Mouse (Mus musculus) 3134 (cell line): ENCODE measurements around the gene Olfr823.
"Not testable (repeated sequence)": the region's sequence is repeated elsewhere in the genome, so short reads cannot be mapped to it uniquely, and the experiment has no call there.

ENCODE experiments used
- DNase-seq: peaks from one replicate; pipeline ENCODE4 v3.0.0-alpha.2; 2011; ENCODE audit warnings: low spot score; ENCODE audit not compliant: insufficient read length; ENCODE audit errors: extremely low read depth

Olfr823 gene

DNA sequence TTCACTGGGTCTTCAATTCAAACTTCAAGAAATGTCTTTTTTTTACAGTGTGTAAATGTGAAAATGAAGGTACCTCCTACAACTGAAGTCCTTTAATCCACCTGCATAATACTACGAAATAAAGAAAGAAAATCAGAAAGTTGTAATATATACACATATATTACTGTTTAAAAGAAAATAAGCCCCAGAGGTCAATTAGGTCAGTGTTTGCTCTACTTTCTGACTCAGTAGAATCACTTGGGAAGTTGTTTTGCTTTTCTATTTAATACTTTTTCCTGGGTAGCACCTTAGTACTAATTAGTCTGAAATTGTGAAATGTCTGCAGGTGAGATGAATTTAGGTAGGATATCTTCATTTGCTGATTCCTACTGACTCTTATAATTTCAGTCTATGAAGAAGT is at the start of gene Olfr823:
Gene Olfr823 (minus strand): TSS at position 101 of the 400 bp plus-strand sequence.
- not testable (repeated sequence) for DNase-seq

DNA sequence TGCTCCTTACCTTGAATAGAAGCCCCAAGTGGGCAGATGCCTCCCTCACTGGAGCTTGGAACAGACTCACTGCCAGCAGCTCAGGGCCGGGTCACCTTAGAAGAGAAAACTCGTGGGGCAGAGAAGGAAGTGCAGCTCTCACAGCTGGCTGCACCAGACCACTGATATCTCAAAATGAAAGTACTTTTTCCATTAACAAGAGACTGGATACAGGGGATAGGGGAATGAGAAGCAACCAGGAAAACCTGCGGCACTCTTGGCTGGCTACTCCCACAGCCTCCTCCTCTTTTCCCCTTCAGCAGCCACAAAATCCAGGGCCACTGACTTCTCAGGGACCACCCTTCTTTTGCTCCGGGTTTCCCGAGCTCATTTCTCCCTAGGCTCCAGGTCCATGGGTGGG is 28.9 kb upstream of the Olfr823 start:
- DNase-seq: no peak

DNA sequence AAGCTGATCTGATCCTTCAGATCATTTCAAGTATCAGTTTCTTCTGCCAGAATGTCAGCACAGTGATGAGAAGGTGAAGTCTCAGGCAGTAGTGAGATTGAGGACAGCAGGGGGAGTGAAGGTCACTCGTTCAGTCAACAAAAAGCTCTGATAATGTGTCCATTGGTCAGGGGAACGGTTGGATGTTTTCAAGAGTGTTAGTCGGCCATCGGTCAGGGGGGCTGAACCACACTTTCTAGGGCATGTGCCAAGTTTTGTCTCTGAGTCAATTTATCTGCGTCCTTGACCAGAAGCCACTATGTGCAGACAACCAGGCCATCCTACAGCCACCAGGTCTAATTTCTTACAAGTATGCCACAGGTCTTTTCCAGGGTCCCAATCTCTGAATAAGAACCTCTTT is 27.3 kb upstream of the Olfr823 start:
- not testable (repeated sequence) for DNase-seq

DNA sequence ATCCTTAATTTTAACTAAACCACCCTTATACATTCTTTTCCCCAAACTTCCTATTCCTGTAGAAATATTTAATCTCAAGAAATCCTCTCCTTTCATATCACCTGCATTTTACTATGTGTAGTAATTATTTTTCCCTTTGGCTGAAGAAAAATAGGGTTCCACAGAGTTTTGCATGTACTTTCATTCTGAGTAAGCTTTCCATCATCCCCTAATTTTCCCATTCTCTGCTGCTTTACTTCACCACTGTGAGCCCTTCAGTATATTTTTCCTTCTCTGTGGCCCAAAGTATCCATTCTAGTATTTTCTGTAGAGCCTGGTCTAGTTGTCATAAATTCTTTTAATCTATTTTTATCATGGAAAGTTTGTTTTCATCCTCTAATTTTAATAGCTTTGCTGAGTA is 19.6 kb upstream of the Olfr823 start:
- DNase-seq: no peak

DNA sequence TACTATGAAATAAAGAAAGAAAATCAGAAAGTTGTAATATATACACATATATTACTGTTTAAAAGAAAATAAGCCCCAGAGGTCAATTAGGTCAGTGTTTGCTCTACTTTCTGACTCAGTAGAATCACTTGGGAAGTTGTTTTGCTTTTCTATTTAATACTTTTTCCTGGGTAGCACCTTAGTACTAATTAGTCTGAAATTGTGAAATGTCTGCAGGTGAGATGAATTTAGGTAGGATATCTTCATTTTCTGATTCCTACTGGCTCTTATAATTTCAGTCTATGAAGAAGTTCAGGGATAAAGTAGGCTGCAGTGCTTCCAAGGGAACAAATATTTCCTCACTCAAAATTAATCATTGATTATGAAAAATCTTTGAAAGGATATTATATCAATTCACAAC is 14.7 kb upstream of the Olfr823 start, which contains the start of gene Olfr824:
Gene Olfr824 (minus strand): TSS at position 101 of the 400 bp plus-strand sequence.
- DNase-seq: not testable (repeated sequence)

DNA sequence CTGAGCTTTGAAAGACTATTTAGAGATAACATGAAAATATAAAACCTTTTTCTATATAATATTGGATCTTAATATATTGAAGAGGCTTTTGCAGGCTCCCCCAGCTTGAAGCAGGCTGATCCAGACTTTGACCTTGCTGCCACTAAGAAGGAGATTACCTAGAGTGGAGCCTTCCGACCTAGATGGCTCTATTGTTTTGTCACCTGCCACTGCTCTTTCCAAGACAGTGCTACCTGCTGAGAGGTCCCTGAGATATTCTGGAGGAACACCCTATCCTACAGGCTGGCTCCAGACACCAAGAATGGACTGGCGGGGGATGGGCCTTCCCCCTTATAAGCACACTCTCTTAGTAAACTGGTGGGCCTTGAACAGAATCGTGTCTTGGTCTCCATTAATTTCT is 862 bp upstream of the Olfr823 start:
- not testable (repeated sequence) for DNase-seq

DNA sequence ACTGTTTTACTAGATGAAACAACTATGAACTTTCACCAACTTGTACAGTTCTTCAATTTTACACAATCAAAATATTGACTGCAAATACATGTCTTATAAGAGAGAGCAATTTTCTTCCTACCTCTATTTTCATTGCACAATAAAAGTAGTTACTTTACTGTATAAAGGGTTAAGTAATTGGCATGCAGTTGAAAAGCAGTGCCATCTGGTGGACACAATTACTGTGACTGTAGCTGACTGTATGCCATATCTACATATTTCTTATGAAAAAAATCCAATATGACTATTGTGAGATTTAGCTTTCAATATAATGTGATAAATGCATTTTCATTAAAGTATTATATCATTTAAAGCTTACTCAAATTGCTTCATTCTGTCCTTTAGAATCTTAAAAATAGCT is 19.1 kb downstream of the Olfr823 start:
- no peak for DNase-seq

DNA sequence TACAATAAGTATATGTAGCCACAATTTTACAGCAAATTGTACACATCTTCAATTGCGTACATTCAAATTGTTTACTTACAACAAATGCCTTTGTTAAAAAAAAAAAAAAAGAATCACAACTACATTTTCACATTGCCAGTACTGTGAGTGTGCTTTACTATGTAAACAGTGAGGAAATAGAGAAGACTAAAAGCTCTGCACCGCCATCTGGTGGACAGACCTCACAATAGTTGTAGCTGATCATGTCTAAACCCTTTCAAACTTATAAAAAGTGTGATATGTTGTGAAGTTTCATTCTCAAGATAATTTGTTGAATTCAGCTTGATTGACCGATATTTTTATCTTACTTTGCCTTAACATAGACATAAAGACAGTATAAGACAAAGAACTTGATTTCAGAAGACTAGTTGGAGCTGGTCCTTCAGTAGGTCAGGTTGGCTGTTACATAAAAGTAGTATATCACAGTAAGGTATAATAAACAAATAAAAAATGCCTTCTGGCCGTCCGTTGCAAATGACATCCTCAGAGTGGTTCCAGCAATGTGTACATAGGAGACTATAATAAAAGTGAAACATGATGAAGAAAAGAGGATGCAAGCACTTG is 22.2 kb downstream of the Olfr823 start:
- DNase-seq: peak; percentile 3

DNA sequence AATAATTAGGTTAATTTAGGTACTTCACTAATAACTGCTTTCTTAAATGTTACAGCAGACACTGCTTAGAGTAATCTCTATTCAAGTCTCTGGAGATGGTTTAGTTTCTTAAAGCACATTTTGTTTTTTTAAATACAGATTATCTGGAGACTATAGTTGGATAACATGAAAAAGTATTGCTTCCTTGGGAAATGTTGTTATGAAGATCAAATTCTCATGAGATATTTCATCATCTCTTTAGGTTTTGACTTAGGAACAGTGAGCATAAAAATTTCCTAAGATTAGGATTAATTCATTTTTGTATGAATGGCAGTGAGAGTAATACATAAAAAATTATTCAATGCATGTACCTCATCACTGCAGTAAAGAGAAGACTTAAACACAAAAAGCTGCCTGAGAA is 44.3 kb downstream of the Olfr823 start, which contains the start of gene Olfr822:
Gene Olfr822 (plus strand): TSS at position 301 of the 400 bp plus-strand sequence.
- no peak for DNase-seq
